Mouse (Mus musculus) CH12.LX (cell line): ENCODE measurements around the gene Styxl1. TPM values are rescaled to one million over a fixed set of nuclear protein-coding genes. Genes with fewer than 3 reads are reported as not detected.

Source experiments
- DNase-seq: peaks from one replicate; pipeline ENCODE4 v3.0.0-alpha.2; 2013; ENCODE audit errors: extremely low read depth
- H3K27ac ChIP-seq: 2 replicates; pipeline ENCODE4 v1.5.1; 2012; ENCODE audit warnings: low read depth, mild to moderate bottlenecking, control low read depth, moderate library complexity; ENCODE audit not compliant: insufficient read depth
- H3K27me3 ChIP-seq: replicated peaks from 2 replicates; pipeline ENCODE3; 2012; ENCODE audit warnings: inconsistent platforms
- H3K36me3 ChIP-seq, 2 experiments: replicated peaks in 1 of 2; 2 replicates each; pipeline versions ENCODE3 to v1.6.1; 2012; ENCODE audit warnings: inconsistent platforms in 1 of 2, low read length in 1 of 2, mild to moderate bottlenecking in 1 of 2, mixed read lengths in 1 of 2, moderate library complexity in 1 of 2; ENCODE audit not compliant: control insufficient read depth in 1 of 2, insufficient read depth in 1 of 2
- H3K4me1 ChIP-seq, 2 experiments: 2 replicates each; pipeline ENCODE4 v1.6.1; 2012; ENCODE audit warnings: inconsistent platforms in 1 of 2, moderate library complexity in 1 of 2; ENCODE audit not compliant: insufficient read depth in 2 of 2, control insufficient read depth in 1 of 2
- H3K4me2 ChIP-seq: 2 replicates; pipeline ENCODE4 v1.6.1; 2012; ENCODE audit warnings: low read depth, mild to moderate bottlenecking, control low read depth; ENCODE audit not compliant: poor library complexity, insufficient read depth, severe bottlenecking
- H3K4me3 ChIP-seq, 3 experiments: fragments of 150-350 bp in 1 of 3; sonication (generic) in 1 of 3; replicated peaks in 1 of 3; 2 replicates each; pipeline versions ENCODE3 to v1.5.1; 2011 to 2012; ENCODE audit warnings: low read depth in 2 of 3, low read length in 2 of 3, mild to moderate bottlenecking in 2 of 3, moderate library complexity in 2 of 3, control low read depth in 1 of 3, improper control_type of control experiment in 1 of 3, inconsistent platforms in 1 of 3, mixed read lengths in 1 of 3; ENCODE audit not compliant: poor library complexity in 1 of 3
- H3K79me2 ChIP-seq: replicated peaks from 2 replicates; pipeline ENCODE4 v1.6.1; 2012; ENCODE audit warnings: mild to moderate bottlenecking, moderate library complexity; ENCODE audit not compliant: control insufficient read depth, poor library complexity, insufficient read depth, severe bottlenecking; ENCODE audit errors: extremely low read depth
- H3K9ac ChIP-seq: 2 replicates; pipeline ENCODE4 v1.6.1; 2012; ENCODE audit warnings: low read depth, mild to moderate bottlenecking, control low read depth, moderate library complexity; ENCODE audit not compliant: insufficient read depth
- H3K9me3 ChIP-seq: replicated peaks from 2 replicates; pipeline ENCODE3; 2012; ENCODE audit warnings: low read length, inconsistent platforms, mixed read lengths
- BHLHE40 ChIP-seq: IDR thresholded peaks from 2 replicates; pipeline ENCODE4 v1.6.1; 2011; ENCODE audit warnings: mild to moderate bottlenecking, low read depth, low read length, improper control_type of control experiment
- CHD2 ChIP-seq: IDR thresholded peaks from 2 replicates; pipeline ENCODE4 v1.6.1; 2011; ENCODE audit warnings: low read length, improper control_type of control experiment
- ETS1 ChIP-seq: conservative IDR thresholded peaks from 2 replicates; pipeline ENCODE4 v1.6.1; 2012; ENCODE audit warnings: low read depth, mild to moderate bottlenecking, inconsistent platforms, low read length, improper control_type of control experiment, moderate library complexity
- GABPA ChIP-seq: IDR thresholded peaks from 2 replicates; pipeline ENCODE4 v1.6.1; 2012; ENCODE audit warnings: low read depth, low read length, improper control_type of control experiment, inconsistent platforms; ENCODE audit not compliant: insufficient replicate concordance
- HCFC1 ChIP-seq: IDR thresholded peaks from 2 replicates; pipeline ENCODE4 v1.6.1; 2012; ENCODE audit warnings: low read depth, mild to moderate bottlenecking, inconsistent platforms, low read length, improper control_type of control experiment
- IRF4 ChIP-seq: IDR thresholded peaks from 2 replicates; pipeline ENCODE4 v1.6.1; 2014; ENCODE audit warnings: low read depth, mild to moderate bottlenecking, inconsistent platforms, low read length, improper control_type of control experiment
- JUN ChIP-seq: IDR thresholded peaks from 2 replicates; pipeline ENCODE4 v1.6.1; 2011; ENCODE audit warnings: low read depth, mild to moderate bottlenecking, low read length, improper control_type of control experiment, moderate library complexity; ENCODE audit not compliant: insufficient read depth
- MAFK ChIP-seq: IDR thresholded peaks from 2 replicates; pipeline ENCODE4 v1.6.1; 2011; ENCODE audit warnings: low read length, improper control_type of control experiment; ENCODE audit not compliant: insufficient replicate concordance
- MAX ChIP-seq: IDR thresholded peaks from 2 replicates; pipeline ENCODE4 v1.6.1; 2011; ENCODE audit warnings: low read length, improper control_type of control experiment
- MAZ ChIP-seq: IDR thresholded peaks from 2 replicates; pipeline ENCODE4 v1.6.1; 2012; ENCODE audit warnings: low read depth, mild to moderate bottlenecking, inconsistent platforms, low read length, improper control_type of control experiment, moderate library complexity
- MEF2A ChIP-seq: IDR thresholded peaks from 2 replicates; pipeline ENCODE4 v1.6.1; 2014; ENCODE audit warnings: low read depth, mild to moderate bottlenecking, inconsistent platforms, low read length, improper control_type of control experiment, borderline replicate concordance
- MXI1 ChIP-seq: IDR thresholded peaks from 2 replicates; pipeline ENCODE4 v1.6.1; 2011; ENCODE audit warnings: mild to moderate bottlenecking, low read depth, low read length, improper control_type of control experiment
- MYC ChIP-seq: IDR thresholded peaks from 2 replicates; pipeline ENCODE4 v1.6.1; 2011; ENCODE audit warnings: low read depth, mild to moderate bottlenecking, improper control_type of control experiment, low read length
- NELFE ChIP-seq: IDR thresholded peaks from 2 replicates; pipeline ENCODE4 v1.6.1; 2011; ENCODE audit warnings: low read depth, low read length, improper control_type of control experiment
- NRF1 ChIP-seq: IDR thresholded peaks from 2 replicates; pipeline ENCODE4 v1.6.1; 2014; ENCODE audit warnings: low read depth, mild to moderate bottlenecking, inconsistent platforms, low read length, improper control_type of control experiment, moderate library complexity
- PAX5 ChIP-seq: IDR thresholded peaks from 2 replicates; pipeline ENCODE4 v1.6.1; 2012; ENCODE audit warnings: low read length, inconsistent platforms, mixed read lengths
- POLR2A ChIP-seq: IDR thresholded peaks from 2 replicates; pipeline ENCODE4 v1.6.1; 2011; ENCODE audit warnings: low read depth, mild to moderate bottlenecking, improper control_type of control experiment, low read length
- POLR2AphosphoS2 ChIP-seq: IDR thresholded peaks from 2 replicates; pipeline ENCODE4 v1.6.1; 2011; ENCODE audit warnings: low read depth, low read length, improper control_type of control experiment
- RAD21 ChIP-seq: IDR thresholded peaks from 2 replicates; pipeline ENCODE4 v1.6.1; 2011; ENCODE audit warnings: low read depth, mild to moderate bottlenecking, low read length, improper control_type of control experiment, moderate library complexity
- RCOR1 ChIP-seq: conservative IDR thresholded peaks from 2 replicates; pipeline ENCODE4 v1.6.1; 2012; ENCODE audit warnings: low read depth, mild to moderate bottlenecking, inconsistent platforms, low read length, improper control_type of control experiment
- SIN3A ChIP-seq: IDR thresholded peaks from 2 replicates; pipeline ENCODE4 v1.6.1; 2012; ENCODE audit warnings: low read length, improper control_type of control experiment, inconsistent platforms
- TBP ChIP-seq: conservative IDR thresholded peaks from 2 replicates; pipeline ENCODE4 v1.6.1; 2011; ENCODE audit warnings: low read depth, low read length, improper control_type of control experiment
- TCF12 ChIP-seq: IDR thresholded peaks from 2 replicates; pipeline ENCODE4 v1.6.1; 2014; ENCODE audit warnings: low read depth, mild to moderate bottlenecking, inconsistent platforms, low read length, improper control_type of control experiment
- UBTF ChIP-seq: IDR thresholded peaks from 2 replicates; pipeline ENCODE4 v1.6.1; 2012; ENCODE audit warnings: low read depth, mild to moderate bottlenecking, inconsistent platforms, low read length, improper control_type of control experiment, moderate library complexity
- USF1 ChIP-seq: IDR thresholded peaks from 2 replicates; pipeline ENCODE4 v1.6.1; 2014; ENCODE audit warnings: low read depth, mild to moderate bottlenecking, inconsistent platforms, low read length, improper control_type of control experiment
- ZKSCAN1 ChIP-seq: IDR thresholded peaks from 2 replicates; pipeline ENCODE4 v1.6.1; 2012; ENCODE audit warnings: low read depth, inconsistent platforms, low read length, improper control_type of control experiment, borderline replicate concordance
- dilution Hi-C: fragments of 300-500 bp; cut with MboI; formaldehyde crosslinking; loops from 2 replicates; pipeline ENCODE4 v1.14.3; 2020; ENCODE audit warnings: low sequenced_read_pairs; ENCODE audit not compliant: extremely low pct_unique_long_range_greater_than_20kb, extremely low pct_ligation_motif_present
- in situ Hi-C: fragments of 300-500 bp; cut with MboI; formaldehyde crosslinking; loops from 3 replicates; pipeline ENCODE4 v1.14.3; 2019; ENCODE audit warnings: low sequenced_read_pairs, low pct_ligation_motif_present, low pct_unique_long_range_greater_than_20kb, mixed read lengths
- polyA plus RNA-seq: library from polyadenylated mRNA; unstranded; fragments of >175 nt; gene quantifications from 2 replicates; pipeline ENCODE4 v1.2.1, GENCODE M21; 2012; ENCODE audit warnings: low read depth; ENCODE audit not compliant: insufficient read length
- total RNA-seq, 2 experiments: library from RNA; depleted of rRNA; stranded (reverse); fragments of 300-350 nt in 1 of 2; fragments of >200 nt in 1 of 2; gene quantifications; 2 replicates each; pipeline ENCODE4 v1.2.3; 2012 to 2014

Styxl1 gene
- total and polyA plus RNA-seq, 3 experiments, result not detected

DNA sequence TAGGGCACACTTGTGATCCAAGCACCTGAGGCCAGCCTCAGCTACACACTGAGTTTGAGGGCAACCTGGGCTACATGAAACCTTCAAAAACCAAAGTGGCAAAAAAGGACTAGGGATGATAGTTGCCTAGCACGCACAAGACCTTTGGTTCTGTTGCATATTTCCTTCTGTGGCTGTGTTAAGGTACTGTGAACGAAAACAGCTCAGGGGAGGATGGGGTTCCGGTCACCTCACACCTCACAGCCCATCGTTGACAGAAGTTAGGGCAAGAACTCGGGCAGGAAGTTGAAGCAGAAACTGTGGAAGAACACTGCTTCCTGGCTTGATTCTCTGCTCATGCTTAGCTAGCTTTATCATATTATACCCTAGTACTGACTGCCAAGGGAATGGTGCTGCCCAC, 68.5 kb downstream of the Styxl1 start:
- no peak overlapping the region for H3K4me2 ChIP-seq
- H3K9me3 ChIP-seq, result peaks cover 11% of the 10 kb centered on the region
- H3K4me3 ChIP-seq, result no peak overlapping the region
- peaks cover 47 to 91% of the 10 kb centered on the region in 2 experiments for H3K4me1 ChIP-seq
- TF ChIP-seq ZKSCAN1 (no peak), MAZ (no peak), CHD2 (no peak), HCFC1 (no peak), POLR2A (no peak), TCF12 (no peak), NELFE (no peak), JUN (no peak), BHLHE40 (no peak), USF1 (no peak), RAD21 (no peak), RCOR1 (no peak), PAX5 (no peak), TBP (no peak), MAFK (no peak)
- dilution Hi-C loops (no loop called here), in situ Hi-C loops (no loop called here)
- H3K9ac ChIP-seq, result no peak overlapping the region
- peaks cover 7% of the 10 kb centered on the region; the same call in 1 of the 2 replicates for H3K79me2 ChIP-seq
- H3K36me3 ChIP-seq, result peaks cover 4 to 39% of the 10 kb centered on the region in 2 experiments
- no peak for DNase-seq
- no peak overlapping the region for H3K27ac ChIP-seq
- no peaks in the 10 kb centered on the region for H3K27me3 ChIP-seq

DNA sequence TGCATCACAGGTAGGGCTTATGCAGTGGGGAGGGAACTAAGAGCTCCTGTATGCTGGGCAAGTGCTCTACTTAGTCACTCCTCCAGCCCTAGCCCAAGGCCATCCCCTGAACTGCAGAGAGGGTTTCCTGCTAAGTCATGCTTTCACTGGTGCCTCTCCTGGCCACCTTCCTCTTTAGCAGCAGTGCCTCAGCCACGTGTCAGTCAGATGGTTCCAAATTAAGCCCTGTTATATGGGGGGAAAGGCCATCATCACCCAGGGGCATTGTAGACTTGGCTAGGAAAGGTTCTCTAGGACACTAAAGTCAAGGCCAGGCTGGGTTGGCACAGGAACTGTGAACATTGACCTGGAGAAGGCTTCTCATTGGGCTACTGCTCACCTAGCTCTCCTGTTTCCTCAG, 70.3 kb downstream of the Styxl1 start:
- H3K79me2 ChIP-seq, result peaks cover 4% of the 10 kb centered on the region; the same call in 1 of the 2 replicates
- no peak overlapping the region for H3K9ac ChIP-seq
- H3K9me3 ChIP-seq, result peaks cover 13% of the 10 kb centered on the region
- peaks cover 35 to 74% of the 10 kb centered on the region in 2 experiments for H3K4me1 ChIP-seq
- H3K27ac ChIP-seq, result peak overlapping the region; percentile 64
- peaks cover 8 to 54% of the 10 kb centered on the region in 2 experiments for H3K36me3 ChIP-seq
- no peak for TF ChIP-seq TCF12
- peak; percentile 58; the same call in 1 of the 2 replicates for TF ChIP-seq MYC
- TF ChIP-seq MAZ, result no peak
- no peak for TF ChIP-seq HCFC1
- peak; percentile 73 for TF ChIP-seq BHLHE40
- no peak for TF ChIP-seq IRF4
- no peak for TF ChIP-seq GABPA
- no peak for TF ChIP-seq NRF1
- TF ChIP-seq ETS1, result peak; percentile 26; the same call in 1 of the 2 replicates
- TF ChIP-seq MEF2A, result no peak
- 0 out of 2 replicates have a peak, but pooled peaks have one; percentile 19 for TF ChIP-seq SIN3A
- TF ChIP-seq RAD21, result no peak
- no peak for TF ChIP-seq UBTF
- TF ChIP-seq MXI1, result peak; percentile 83
- TF ChIP-seq NELFE, result 0 out of 2 replicates have a peak, but pooled peaks have one; percentile 17
- TF ChIP-seq RCOR1, result no peak
- no peak; the same call in 1 of the 2 replicates for TF ChIP-seq MAFK
- no peak for TF ChIP-seq POLR2AphosphoS2
- peak; percentile 87 for TF ChIP-seq MAX
- no peak for TF ChIP-seq TBP
- no peak overlapping the region for H3K4me2 ChIP-seq
- in situ Hi-C loops (no loop called here), dilution Hi-C loops (no loop called here)
- DNase-seq, result peak; percentile 67
- no peak overlapping the region for H3K4me3 ChIP-seq
- H3K27me3 ChIP-seq, result no peaks in the 10 kb centered on the region
